ENCODE assay signal across 23 mouse cellular contexts in the genomic region with DNA sequence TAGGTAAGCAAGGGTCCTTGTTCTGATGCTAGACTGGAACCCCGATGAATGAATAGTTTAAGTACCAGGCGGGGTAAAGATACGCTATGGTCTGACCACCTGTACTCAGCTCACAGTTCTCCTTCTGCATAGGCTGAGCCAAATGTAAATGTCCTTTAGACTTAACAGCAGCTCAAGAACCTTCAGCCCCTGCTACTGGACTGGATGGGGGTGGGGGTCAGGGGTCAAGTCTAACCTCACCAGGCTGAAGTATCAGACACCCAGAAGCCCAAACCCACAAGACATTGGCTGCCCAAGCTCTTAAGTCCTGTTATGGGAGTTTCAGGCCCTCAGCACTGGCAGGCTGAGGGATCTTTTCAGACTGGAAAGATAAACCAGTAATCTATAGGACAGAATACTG. TPM values are rescaled to one million over a fixed set of nuclear protein-coding genes. Genes with fewer than 3 reads are reported as not detected.
DNase-seq lines count a peak whose midpoint lies in the region; ATAC-seq lines count a peak whose summit lies in the region.
"Had no signal": no experiment of that assay in that cellular context is flagged by ENCODE, and none has a peak within 500 bp of the region (broad histone marks: within the 10 kb centered on the region; RNA-seq: fewer than 3 reads in every experiment).

No protein-coding gene starts in this region.

- no peak for ATAC-seq in hindbrain, embryonic 13.5 days (ENCODE audit: low FRiP score)
- ATAC-seq in hindbrain, embryonic 11.5 days (ENCODE audit: low FRiP score), result no peak
- no peak for ATAC-seq in megakaryocyte, adult 5-6 weeks (ENCODE audit: poor library complexity, severe bottlenecking)
- ATAC-seq in liver, embryonic 15.5 days (ENCODE audit: insufficient read depth), result no peak
- ATAC-seq in megakaryocyte progenitor cell, adult 5-6 weeks (replicated peaks; ENCODE audit: poor library complexity), result no peak
- ATAC-seq: CD4-positive, CD25-positive, alpha-beta regulatory T cell, adult 4 months; forebrain, embryonic 16.5 days; Patski had no signal

- H3K4me2 ChIP-seq in hindbrain, embryonic 13.5 days, result no peak overlapping the region
- no peak overlapping the region for H3K4me2 ChIP-seq in hindbrain, embryonic 11.5 days (replicated peaks; ENCODE audit: low read depth, low read length)
- H3K4me2 ChIP-seq in liver, embryonic 15.5 days, result peak overlapping the region; percentile 89
- H3K4me2 ChIP-seq: embryonic facial prominence, embryonic 15.5 days had no signal

- 0 out of 2 replicates have a peak overlapping the region, but pooled peaks have one; percentile 87 for H3K27ac ChIP-seq in hindbrain, embryonic 13.5 days
- H3K27ac ChIP-seq in hindbrain, embryonic 11.5 days (ENCODE audit: low read depth, low read length), result no peak overlapping the region
- peak overlapping the region; percentile 95 for H3K27ac ChIP-seq in liver, embryonic 15.5 days (replicated peaks)
- H3K27ac ChIP-seq: embryonic facial prominence, embryonic 15.5 days; limb, embryonic 12.5 days; lung, embryonic 15.5 days; macrophage; stomach, postnatal 0 days had no signal

- H3K9ac ChIP-seq in hindbrain, embryonic 13.5 days, result peak overlapping the region; percentile 58; the same call in 1 of the 2 replicates
- H3K9ac ChIP-seq in hindbrain, embryonic 11.5 days (ENCODE audit: low read depth, low read length), result no peak overlapping the region
- H3K9ac ChIP-seq in liver, embryonic 15.5 days, result peak overlapping the region; percentile 61; the same call in 1 of the 2 replicates
- H3K9ac ChIP-seq: embryonic facial prominence, embryonic 15.5 days; limb, embryonic 12.5 days; lung, embryonic 15.5 days had no signal

- 96% methylated on average over 3 of the region's 3 CpGs for WGBS in hindbrain, embryonic 13.5 days
- WGBS in hindbrain, embryonic 11.5 days, result 93% methylated on average over 3 of the region's 3 CpGs
- 87% methylated on average over 3 of the region's 3 CpGs for WGBS in liver, embryonic 15.5 days (ENCODE audit: insufficient replicate concordance)

- no peaks in the 10 kb centered on the region for H3K27me3 ChIP-seq in hindbrain, embryonic 13.5 days
- H3K27me3 ChIP-seq in hindbrain, embryonic 11.5 days (ENCODE audit: control insufficient read depth, insufficient read depth, low read length), result no peaks in the 10 kb centered on the region
- no peaks in the 10 kb centered on the region for H3K27me3 ChIP-seq in megakaryocyte, embryonic 14.5 days (replicated peaks)
- H3K27me3 ChIP-seq in liver, embryonic 15.5 days, result no peaks in the 10 kb centered on the region
- H3K27me3 ChIP-seq: embryonic facial prominence, embryonic 15.5 days; limb, embryonic 12.5 days; lung, embryonic 15.5 days; Patski had no signal

- H3K36me3 ChIP-seq in hindbrain, embryonic 13.5 days, result peaks cover 45% of the 10 kb centered on the region
- H3K36me3 ChIP-seq in hindbrain, embryonic 11.5 days (ENCODE audit: control insufficient read depth, insufficient read depth, low read length), result peaks cover 3% of the 10 kb centered on the region; the same call in 1 of the 2 replicates
- peaks cover 57% of the 10 kb centered on the region for H3K36me3 ChIP-seq in megakaryocyte, embryonic 14.5 days (replicated peaks; ENCODE audit: low read length)
- H3K36me3 ChIP-seq in liver, embryonic 15.5 days (replicated peaks), result peaks cover 53% of the 10 kb centered on the region

- H3K4me1 ChIP-seq in hindbrain, embryonic 13.5 days (replicated peaks), result peaks cover 70% of the 10 kb centered on the region
- peaks cover 18% of the 10 kb centered on the region for H3K4me1 ChIP-seq in hindbrain, embryonic 11.5 days (replicated peaks; ENCODE audit: control insufficient read depth, insufficient read depth, low read length)
- H3K4me1 ChIP-seq in megakaryocyte, embryonic 14.5 days, result peaks cover 75% of the 10 kb centered on the region
- peaks cover 75% of the 10 kb centered on the region for H3K4me1 ChIP-seq in liver, embryonic 15.5 days (replicated peaks)

- no peak overlapping the region for H3K4me3 ChIP-seq in hindbrain, embryonic 13.5 days
- no peak overlapping the region for H3K4me3 ChIP-seq in hindbrain, embryonic 11.5 days (ENCODE audit: low read depth, low read length)
- H3K4me3 ChIP-seq in megakaryocyte, embryonic 14.5 days (replicated peaks), result peak overlapping the region; percentile 7
- H3K4me3 ChIP-seq in liver, embryonic 15.5 days (replicated peaks), result peak overlapping the region; percentile 93
- H3K4me3 ChIP-seq: limb, embryonic 12.5 days had no signal

- H3K9me3 ChIP-seq in hindbrain, embryonic 13.5 days, result no peaks in the 10 kb centered on the region
- H3K9me3 ChIP-seq in hindbrain, embryonic 11.5 days (ENCODE audit: control insufficient read depth, low read length), result no peaks in the 10 kb centered on the region
- H3K9me3 ChIP-seq in megakaryocyte, embryonic 14.5 days, result no peaks in the 10 kb centered on the region
- H3K9me3 ChIP-seq in liver, embryonic 15.5 days (replicated peaks), result no peaks in the 10 kb centered on the region
- H3K9me3 ChIP-seq: embryonic facial prominence, embryonic 15.5 days; limb, embryonic 12.5 days; lung, embryonic 15.5 days had no signal

- peak; percentile 55 for DNase-seq in cerebellum, adult 9-10 months
- DNase-seq in cerebellum, postnatal 25 days, result no peak
- DNase-seq in hindbrain, embryonic 11.5 days (ENCODE audit: low spot score), result no peak
- DNase-seq: adrenal gland, adult 8-10 months; heart, postnatal 36 days; kidney, adult 9 months; kidney, postnatal 4 days; retina, postnatal 1 day; right cerebral cortex, postnatal 4 days; thymus, postnatal 14 days had no signal

RNA-seq across cellular contexts. Expression of a gene that starts 1.1 kb away (rescaled TPM):
- polyA plus RNA-seq in hindbrain, embryonic 13.5 days (2015; fragmentation: Nextera tagmentation; extraction: Ambion mirVana), result 14.2 and 16.5 TPM in 2 replicates
- polyA plus RNA-seq in hindbrain, embryonic 11.5 days (2014; fragmentation: Nextera tagmentation; extraction: Ambion mirVana), result 24.0 and 24.5 TPM in 2 replicates
- 6.4 and 13.0 TPM in 2 replicates for polyA plus RNA-seq in megakaryocyte, embryonic 14.5 days (2012; ENCODE audit: insufficient read depth, low replicate concordance)
- total RNA-seq in megakaryocyte, adult 5-6 weeks (2015), result 10.6 and 11.4 TPM in 2 replicates
- total RNA-seq in megakaryocyte, adult 5-6 weeks (2017), result 13.6 and 14.1 TPM in 2 replicates
- polyA plus RNA-seq in liver, embryonic 15.5 days (2015; fragmentation: Nextera tagmentation; extraction: Ambion mirVana), result 2.6 and 3.1 TPM in 2 replicates
- total RNA-seq in megakaryocyte progenitor cell, adult 5-6 weeks (2015), result 20.3 and 22.6 TPM in 2 replicates
- 23.7 and 26.1 TPM in 2 replicates for total RNA-seq in megakaryocyte progenitor cell, adult 5-6 weeks (2017)

RNA-seq across cellular contexts. Expression of a gene that starts 3.4 kb away (rescaled TPM):
- 174 and 190 TPM in 2 replicates for polyA plus RNA-seq in hindbrain, embryonic 13.5 days (2015; fragmentation: Nextera tagmentation; extraction: Ambion mirVana)
- 305 and 309 TPM in 2 replicates for polyA plus RNA-seq in hindbrain, embryonic 11.5 days (2014; fragmentation: Nextera tagmentation; extraction: Ambion mirVana)
- polyA plus RNA-seq in megakaryocyte, embryonic 14.5 days (2012; ENCODE audit: insufficient read depth, low replicate concordance), result 14.7 and 174 TPM in 2 replicates
- 220 and 229 TPM in 2 replicates for total RNA-seq in megakaryocyte, adult 5-6 weeks (2015)
- 186 and 189 TPM in 2 replicates for total RNA-seq in megakaryocyte, adult 5-6 weeks (2017)
- polyA plus RNA-seq in liver, embryonic 15.5 days (2015; fragmentation: Nextera tagmentation; extraction: Ambion mirVana), result 135 and 152 TPM in 2 replicates
- 619 and 658 TPM in 2 replicates for total RNA-seq in megakaryocyte progenitor cell, adult 5-6 weeks (2015)
- 405 and 458 TPM in 2 replicates for total RNA-seq in megakaryocyte progenitor cell, adult 5-6 weeks (2017)

Comparison
In these comparisons a context has a peak if more than half of its experiments do, and no peak if none do; other contexts are left out.
1. H3K4me3 ChIP-seq: peak in megakaryocyte, embryonic 14.5 days (single experiment) and liver, embryonic 15.5 days (single experiment); none in hindbrain, embryonic 13.5 days (single experiment) and hindbrain, embryonic 11.5 days (single experiment).